ENCODE assay signal across 15 mouse cellular contexts in genomic region chr8:123796758-123797157, GRCm38 (mm10). TPM values are rescaled to one million over a fixed set of nuclear protein-coding genes. Genes with fewer than 3 reads are reported as not detected.
DNase-seq lines count a peak whose midpoint lies in the region; ATAC-seq and TF ChIP-seq lines count a peak whose summit lies in the region.
"Had no signal": no experiment of that assay in that cellular context is flagged by ENCODE, and none has a peak within 500 bp of the region (broad histone marks: within the 10 kb centered on the region; RNA-seq: fewer than 3 reads in every experiment).

No protein-coding gene starts in this region.

- no peak overlapping the region for H3K4me3 ChIP-seq in MEL (ENCODE audit: control insufficient read depth in 1 of 2, insufficient read depth in 1 of 2, low read depth in 2 of 2, low read length in 2 of 2)
- H3K4me3 ChIP-seq in intestine, embryonic 16.5 days (ENCODE audit: low read length): no peak overlapping the region
- H3K4me3 ChIP-seq in liver, embryonic 14.5 days (ENCODE audit: insufficient read depth in 1 of 2, low read depth in 2 of 2, low read length in 2 of 2): no peak overlapping the region
- no peak overlapping the region for H3K4me3 ChIP-seq in left cerebral cortex, adult 2 months
- H3K4me3 ChIP-seq: erythroblast, embryonic 14.5 days; megakaryocyte, embryonic 14.5 days; neural tube, embryonic 15.5 days had no signal

- no peak for TF ChIP-seq RAD21 in MEL (IDR thresholded peaks at IDR 0.05; ENCODE audit: low read depth, low read length)

- peaks cover 0 to 27% of the 10 kb centered on the region in 2 experiments; a peak in 2 of 4 replicates for H3K36me3 ChIP-seq in MEL (ENCODE audit: control insufficient read depth in 1 of 2, insufficient read depth in 2 of 2, low read length in 2 of 2)
- H3K36me3 ChIP-seq in intestine, embryonic 16.5 days (ENCODE audit: control insufficient read depth, insufficient read depth, low read length): no peaks in the 10 kb centered on the region
- no peaks in the 10 kb centered on the region for H3K36me3 ChIP-seq in liver, embryonic 14.5 days (replicated peaks; ENCODE audit: control insufficient read depth, insufficient read depth, low read depth)
- H3K36me3 ChIP-seq: neural tube, embryonic 15.5 days had no signal

- H3K4me2 ChIP-seq in intestine, embryonic 16.5 days (ENCODE audit: low read depth, low read length): no peak overlapping the region
- H3K4me2 ChIP-seq in liver, embryonic 14.5 days (ENCODE audit: low read depth): no peak overlapping the region
- H3K4me2 ChIP-seq: heart, embryonic 11.5 days; neural tube, embryonic 15.5 days had no signal

- no peak for TF ChIP-seq POLR2A in MEL (IDR thresholded peaks at IDR 0.05; ENCODE audit: control insufficient read depth in 1 of 2, insufficient read depth in 1 of 2, low read depth in 1 of 2, low read length in 2 of 2, poor library complexity in 1 of 2)

- TF ChIP-seq EP300 in MEL (IDR thresholded peaks at IDR 0.05; ENCODE audit: low read depth in 1 of 2, low read length in 2 of 2): peak; percentile 14 to 30; a peak in 2 of 4 replicates
- TF ChIP-seq EP300 in liver, embryonic 14.5 days (IDR thresholded peaks at IDR 0.05; ENCODE audit: low read depth): no peak

- 42% methylated on average over 4 of the region's 4 CpGs for WGBS in intestine, embryonic 16.5 days
- WGBS in liver, embryonic 14.5 days (ENCODE audit: insufficient replicate concordance): 29% methylated on average over 4 of the region's 4 CpGs

- DNase-seq in 416B (ENCODE audit: low read depth): peak; percentile 57
- DNase-seq in MEL (ENCODE audit: low read depth, low spot score): peak; percentile 72
- peak in 1 of 3 experiments; percentile 37 for DNase-seq in liver, embryonic 14.5 days (ENCODE audit: low read depth in 3 of 3, low spot score in 3 of 3)
- no peak for DNase-seq in heart, postnatal 25 days (ENCODE audit: low spot score)
- no peak for DNase-seq in layer of hippocampus, postnatal 25 days (ENCODE audit: extremely low spot score in 1 of 2, low spot score in 1 of 2)
- no peak for DNase-seq in left cerebral cortex, adult 2 months (ENCODE audit: extremely low spot score in 1 of 2, low spot score in 2 of 2)
- no peak for DNase-seq in cerebellum, postnatal 36 days
- DNase-seq: cerebellum, adult 8-10 months; lung, adult 2 months; right cerebral cortex, adult 18-20 months had no signal

- H3K79me2 ChIP-seq in MEL (ENCODE audit: control insufficient read depth, insufficient read depth, low read length, poor library complexity): no peaks in the 10 kb centered on the region; the same call in 1 of the 2 replicates

- peak overlapping the region; percentile 67 for H3K27ac ChIP-seq in MEL (ENCODE audit: control insufficient read depth, low read depth, low read length)
- peak overlapping the region; percentile 73 for H3K27ac ChIP-seq in intestine, embryonic 16.5 days (ENCODE audit: low read length)
- H3K27ac ChIP-seq in liver, embryonic 14.5 days: peak overlapping the region; percentile 15; the same call in 1 of the 2 replicates
- no peak overlapping the region for H3K27ac ChIP-seq in left cerebral cortex, adult 2 months
- H3K27ac ChIP-seq: neural tube, embryonic 15.5 days had no signal

- TF ChIP-seq CTCF in MEL (IDR thresholded peaks at IDR 0.05 in 2 of 3, conservative IDR thresholded peaks at IDR 0.05 in 1 of 3; ENCODE audit: control insufficient read depth in 1 of 3, insufficient read depth in 1 of 3, low read depth in 2 of 3, low read length in 3 of 3, poor library complexity in 1 of 3, severe bottlenecking in 1 of 3): no peak
- no peak for TF ChIP-seq CTCF in liver, embryonic 14.5 days (IDR thresholded peaks at IDR 0.05; ENCODE audit: low read depth)
- TF ChIP-seq CTCF in left cerebral cortex, adult 2 months (IDR thresholded peaks at IDR 0.05): no peak

- H3K9me3 ChIP-seq in MEL (replicated peaks; ENCODE audit: insufficient read depth, low read length): no peaks in the 10 kb centered on the region
- no peaks in the 10 kb centered on the region; the same call in 1 of the 2 replicates for H3K9me3 ChIP-seq in intestine, embryonic 16.5 days (ENCODE audit: control insufficient read depth, low read length)
- no peaks in the 10 kb centered on the region for H3K9me3 ChIP-seq in liver, embryonic 14.5 days (ENCODE audit: control insufficient read depth, low read length)
- H3K9me3 ChIP-seq: neural tube, embryonic 15.5 days had no signal

- no peaks in the 10 kb centered on the region for H3K27me3 ChIP-seq in MEL (ENCODE audit: control insufficient read depth in 1 of 2, insufficient read depth in 2 of 2, low read length in 2 of 2)
- no peaks in the 10 kb centered on the region for H3K27me3 ChIP-seq in intestine, embryonic 16.5 days (replicated peaks; ENCODE audit: control insufficient read depth, insufficient read depth, low read length)
- H3K27me3 ChIP-seq in liver, embryonic 14.5 days (ENCODE audit: control insufficient read depth, insufficient read depth, low read length): no peaks in the 10 kb centered on the region

- intact Hi-C loops in heart, postnatal 25 days (cut with DNase I): no loop called here
- intact Hi-C loops in left cerebral cortex, adult 2 months (cut with DNase I): no loop called here

- ATAC-seq in intestine, embryonic 16.5 days: peak; percentile 85
- no peak for ATAC-seq in liver, embryonic 14.5 days (ENCODE audit: insufficient read depth)

- peak overlapping the region; percentile 37 for H3K9ac ChIP-seq in MEL (ENCODE audit: control insufficient read depth, low read depth, low read length, poor library complexity, severe bottlenecking)
- H3K9ac ChIP-seq in intestine, embryonic 16.5 days (ENCODE audit: low read depth, low read length): no peak overlapping the region
- no peak overlapping the region for H3K9ac ChIP-seq in liver, embryonic 14.5 days (replicated peaks)
- H3K9ac ChIP-seq: neural tube, embryonic 15.5 days had no signal

- H3K4me1 ChIP-seq in MEL (ENCODE audit: control insufficient read depth in 1 of 2, insufficient read depth in 2 of 2, low read length in 2 of 2): peaks cover 28 to 29% of the 10 kb centered on the region in 2 experiments
- H3K4me1 ChIP-seq in intestine, embryonic 16.5 days (ENCODE audit: control insufficient read depth, insufficient read depth, low read length): peaks cover 18% of the 10 kb centered on the region
- H3K4me1 ChIP-seq in liver, embryonic 14.5 days (replicated peaks; ENCODE audit: control insufficient read depth in 2 of 2, insufficient read depth in 2 of 2, low read length in 1 of 2): peaks cover 22 to 40% of the 10 kb centered on the region in 2 experiments

TF ChIP-seq in MEL, 35 proteins besides CTCF, POLR2A, EP300 and RAD21:
- TF ChIP-seq MAFK (IDR thresholded peaks at IDR 0.05; ENCODE audit: borderline replicate concordance, low read depth, low read length) (no peak), ZKSCAN1 (IDR thresholded peaks at IDR 0.05; ENCODE audit: low read depth, low read length) (no peak), ZC3H11A (IDR thresholded peaks at IDR 0.05; ENCODE audit: low read depth, low read length) (no peak), TCF12 (IDR thresholded peaks at IDR 0.05; ENCODE audit: low read depth, low read length) (no peak), USF2 (IDR thresholded peaks at IDR 0.05; ENCODE audit: borderline replicate concordance in 1 of 2, insufficient read depth in 1 of 2, low read depth in 1 of 2, low read length in 2 of 2) (no peak), MYB (IDR thresholded peaks at IDR 0.05; ENCODE audit: low read depth, low read length) (no peak), USF1 (IDR thresholded peaks at IDR 0.05; ENCODE audit: low read depth, low read length) (no peak), SMC3 (IDR thresholded peaks at IDR 0.05; ENCODE audit: low read depth, low read length) (no peak), NELFE (IDR thresholded peaks at IDR 0.05; ENCODE audit: low read depth, low read length) (no peak), CHD1 (IDR thresholded peaks at IDR 0.05; ENCODE audit: low read depth, low read length) (no peak), ETS1 (IDR thresholded peaks at IDR 0.05; ENCODE audit: low read depth, low read length) (0 out of 2 replicates have a peak, but pooled peaks have one; percentile 29), BHLHE40 (IDR thresholded peaks at IDR 0.05; ENCODE audit: borderline replicate concordance, low read depth, low read length) (no peak), UBTF (IDR thresholded peaks at IDR 0.05; ENCODE audit: borderline replicate concordance, insufficient read depth, low read depth, low read length) (no peak), MEF2A (IDR thresholded peaks at IDR 0.05; ENCODE audit: extremely low read depth, insufficient replicate concordance, low read depth, low read length, poor library complexity, severe bottlenecking) (no peak), GATA1 (IDR thresholded peaks at IDR 0.05; ENCODE audit: low read depth, low read length) (peak; percentile 37; the same call in 1 of the 2 replicates)
TF ChIP-seq in MEL: peak in this region for 2.

RNA-seq across cellular contexts. Expression of gene Rab4a, which starts 9.0 kb away (rescaled TPM):
- 22.2 and 23.1 TPM in 2 replicates for total RNA-seq in MEL (2012; rRNA removed)
- 10 to 100 TPM in 1 of 2 experiments, not detected in 1; 44.6 TPM for polyA plus RNA-seq in MEL (2012; ENCODE audit: insufficient read depth in 1 of 2, insufficient read length in 2 of 2, low read depth in 1 of 2, low replicate concordance in 2 of 2, missing spikeins in 1 of 2)
- polyA plus RNA-seq in intestine, embryonic 16.5 days (2015; fragmentation: Nextera tagmentation; extraction: Ambion mirVana): 66.9 and 71.9 TPM in 2 replicates
- polyA plus RNA-seq in liver, embryonic 14.5 days (2012; rRNA removed): 12.6 and 12.9 TPM in 2 replicates
- 23.7 and 24.2 TPM in 2 replicates for polyA plus RNA-seq in liver, embryonic 14.5 days (2014; fragmentation: Nextera tagmentation; extraction: Ambion mirVana)
- 1 to 10 TPM; 8.2 to 8.7 TPM for total RNA-seq in heart, postnatal 25 days (2021)
- total RNA-seq in layer of hippocampus, postnatal 25 days (2021): 10 to 100 TPM; 42.9 to 44.9 TPM
- 10 to 100 TPM; 39.8 to 48.9 TPM for total RNA-seq in left cerebral cortex, adult 2 months (2021)

Comparison
In these comparisons a context has a peak if more than half of its experiments do, and no peak if none do; other contexts are left out.
1. DNase-seq: peak in 416B (single experiment) and MEL (single experiment); none in heart, postnatal 25 days (single experiment), layer of hippocampus, postnatal 25 days (0 of 2), left cerebral cortex, adult 2 months (0 of 2) and cerebellum, postnatal 36 days (0 of 2).